Mouse (Mus musculus) gastrocnemius, adult 18-20 months (tissue): ENCODE results near the gene Tln2. TPM values are rescaled to one million over a fixed set of nuclear protein-coding genes. Genes with fewer than 3 reads are reported as not detected.

ENCODE experiments used
- DNase-seq: peaks from one replicate; pipeline ENCODE4 v3.0.0; 2021; ENCODE audit warnings: low spot score
- total RNA-seq, 2 experiments: library from RNA; stranded (reverse); gene quantifications; 2 replicates each; pipeline ENCODE4 v1.2.3; 2021

Gene Tln2
- total RNA-seq, 2 experiments from 2014 or later: 62.3 to 75.9 TPM

GRCm38 (mm10) chr9:67211220-67211619, 348.3 kb downstream of the Tln2 start:
- no peak for DNase-seq

GRCm38 (mm10) chr9:67209451-67209850, 350.1 kb downstream of the Tln2 start:
- DNase-seq: no peak

GRCm38 (mm10) chr9:67208420-67208819, 351.1 kb downstream of the Tln2 start:
- no peak for DNase-seq

- DNase-seq: no peak
Observed at GRCm38 (mm10) chr9:67205175-67205574, 354.3 kb downstream of the Tln2 start.

- no peak for DNase-seq
Observed at GRCm38 (mm10) chr9:67196609-67197008, 362.9 kb downstream of the Tln2 start.

- no peak for DNase-seq
Observed at GRCm38 (mm10) chr9:67195306-67195705, 364.2 kb downstream of the Tln2 start.

- peak; percentile 73 for DNase-seq
Observed at GRCm38 (mm10) chr9:67191488-67192331, 367.8 kb downstream of the Tln2 start.

GRCm38 (mm10) chr9:67187686-67188085, 371.8 kb downstream of the Tln2 start:
- DNase-seq: peak; percentile 84

- DNase-seq: no peak
Observed at GRCm38 (mm10) chr9:67187182-67187581, 372.3 kb downstream of the Tln2 start.

GRCm38 (mm10) chr9:67184556-67184955, 374.9 kb downstream of the Tln2 start:
- no peak for DNase-seq

- DNase-seq: no peak
Observed at GRCm38 (mm10) chr9:67183520-67183919, 376.0 kb downstream of the Tln2 start.

- DNase-seq: no peak
Observed at GRCm38 (mm10) chr9:67182006-67182405, 377.5 kb downstream of the Tln2 start.

GRCm38 (mm10) chr9:67178709-67179108, 380.8 kb downstream of the Tln2 start:
- no peak for DNase-seq

- DNase-seq: no peak
Observed at GRCm38 (mm10) chr9:67178203-67178602, 381.3 kb downstream of the Tln2 start.

- no peak for DNase-seq
Observed at GRCm38 (mm10) chr9:67176073-67176472, 383.4 kb downstream of the Tln2 start.

GRCm38 (mm10) chr9:67173816-67174215, 385.7 kb downstream of the Tln2 start:
- no peak for DNase-seq

- no peak for DNase-seq
Observed at GRCm38 (mm10) chr9:67173154-67173553, 386.3 kb downstream of the Tln2 start.

- DNase-seq: no peak
Observed at GRCm38 (mm10) chr9:67171409-67171808, 388.1 kb downstream of the Tln2 start.

- no peak for DNase-seq
Observed at GRCm38 (mm10) chr9:67170759-67171158, 388.7 kb downstream of the Tln2 start.

- no peak for DNase-seq
Observed at GRCm38 (mm10) chr9:67170047-67170446, 389.5 kb downstream of the Tln2 start.
